Mouse (Mus musculus): Measurements from ENCODE around the gene Rimklb. TPM values are rescaled to one million over a fixed set of nuclear protein-coding genes. Genes with fewer than 3 reads are reported as not detected.
"Not testable (repeated sequence)": the region's sequence is repeated elsewhere in the genome, so short reads cannot be mapped to it uniquely, and the experiment has no call there.

Rimklb gene
- polyA plus RNA-seq, 1 experiment from 2014 or later: 20.4 TPM

DNA sequence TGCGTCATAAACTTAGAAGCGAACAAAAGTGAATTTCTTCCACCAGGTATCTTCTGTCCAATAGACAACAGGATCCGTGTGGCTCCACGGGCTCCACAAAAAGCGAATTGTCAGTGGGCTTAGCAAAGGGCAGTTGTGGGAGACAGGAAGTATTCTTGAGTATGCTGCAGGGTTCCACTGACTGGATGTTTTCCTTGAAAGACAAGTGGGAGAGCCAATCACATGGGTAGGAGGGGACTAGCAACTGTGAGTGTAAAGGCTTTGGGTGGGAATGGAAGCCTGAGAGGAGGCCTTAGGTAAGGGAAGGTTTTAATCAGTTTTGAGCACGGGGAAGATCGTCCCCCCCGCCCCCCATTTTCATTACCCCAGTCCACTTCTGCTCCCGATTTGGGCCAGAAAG is 24.0 kb upstream of the Rimklb start:
- no peak for DNase-seq (ENCODE audit: low spot score)
- H3K27me3 ChIP-seq (ENCODE audit: insufficient read depth, poor library complexity, severe bottlenecking): no peaks in the 10 kb centered on the region
- 58% methylated on average over 9 of the region's 9 CpGs for WGBS
- H3K9me3 ChIP-seq: no peaks in the 10 kb centered on the region
- no peak overlapping the region for H3K27ac ChIP-seq
- no peaks in the 10 kb centered on the region for H3K4me1 ChIP-seq
- H3K4me3 ChIP-seq: no peak overlapping the region
- H3K36me3 ChIP-seq: no peaks in the 10 kb centered on the region

DNA sequence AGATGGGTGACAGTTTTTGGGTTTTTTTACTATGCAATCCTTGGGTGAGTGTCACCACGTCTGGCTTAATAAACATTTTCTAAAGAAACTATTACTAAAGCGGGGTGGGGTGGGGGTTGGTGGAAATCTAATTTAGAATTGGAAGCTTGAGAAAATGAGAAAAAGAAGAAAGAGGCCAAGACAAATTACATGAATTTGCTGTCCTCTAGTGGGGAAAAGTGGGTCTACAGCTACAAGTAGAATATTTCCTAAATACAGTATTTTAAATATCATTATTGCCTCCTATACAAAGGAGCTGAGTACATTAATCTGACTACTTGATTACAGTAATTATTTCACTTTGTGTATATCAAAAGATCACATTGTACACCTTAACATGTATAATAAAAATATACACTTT is 20.8 kb upstream of the Rimklb start:
- Histone ChIP-seq H3K4me1 (no peaks in the 10 kb centered on the region), H3K27ac (no peak overlapping the region), H3K9me3 (no peaks in the 10 kb centered on the region), H3K36me3 (no peaks in the 10 kb centered on the region), H3K27me3 (ENCODE audit: insufficient read depth, poor library complexity, severe bottlenecking) (no peaks in the 10 kb centered on the region), H3K4me3 (no peak overlapping the region)
- DNase-seq (ENCODE audit: low spot score): no peak
- 29% methylated on average over 2 of the region's 2 CpGs for WGBS

DNA sequence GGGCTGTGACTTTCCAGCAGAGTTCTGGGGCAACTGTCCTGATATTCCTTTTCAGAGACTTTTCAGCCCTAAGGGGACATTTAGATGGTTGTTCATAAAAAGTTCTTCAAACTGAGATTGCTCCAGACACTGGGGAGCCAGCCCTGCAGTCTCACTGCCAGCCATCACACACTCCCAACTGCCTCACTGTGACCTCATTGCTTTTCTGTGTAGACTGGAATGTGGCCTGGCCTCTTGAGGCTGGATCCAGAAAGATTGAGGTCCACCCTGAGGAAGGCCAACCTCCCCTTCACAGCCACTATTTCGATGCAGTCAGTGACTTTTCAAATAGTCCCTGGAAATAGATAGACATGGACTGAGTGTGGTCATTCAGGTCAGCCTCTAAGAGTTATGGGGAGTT is 19.1 kb upstream of the Rimklb start:
- Histone ChIP-seq H3K4me3 (no peak overlapping the region), H3K36me3 (no peaks in the 10 kb centered on the region), H3K4me1 (peaks cover 9% of the 10 kb centered on the region; the same call in 1 of the 2 replicates), H3K27ac (no peak overlapping the region), H3K27me3 (ENCODE audit: insufficient read depth, poor library complexity, severe bottlenecking) (no peaks in the 10 kb centered on the region), H3K9me3 (no peaks in the 10 kb centered on the region)
- DNase-seq (ENCODE audit: low spot score): no peak
- WGBS: 80% methylated on average over 1 of the region's 1 CpGs

DNA sequence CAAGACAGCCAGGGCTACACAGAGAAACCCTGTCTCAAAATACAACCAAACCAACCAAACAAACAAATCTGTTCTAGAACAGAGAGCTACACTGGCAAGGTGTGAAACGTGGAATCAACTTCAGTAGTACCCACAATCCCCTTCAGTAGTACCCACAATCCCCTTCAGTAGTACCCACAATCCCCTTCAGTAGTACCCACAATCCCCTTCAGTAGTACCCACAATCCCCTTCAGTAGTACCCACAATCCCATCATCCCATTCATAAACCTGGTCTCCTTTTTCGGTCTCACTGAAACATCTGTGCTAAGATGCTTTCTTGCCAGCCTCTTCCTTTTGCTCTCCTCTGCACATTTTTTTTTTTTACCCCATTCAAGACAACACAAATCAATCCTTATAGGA is 17.2 kb upstream of the Rimklb start:
- H3K9me3 ChIP-seq; H3K27ac ChIP-seq; H3K4me1 ChIP-seq; H3K4me3 ChIP-seq; H3K36me3 ChIP-seq; H3K27me3 ChIP-seq (ENCODE audit: insufficient read depth, poor library complexity, severe bottlenecking); DNase-seq (ENCODE audit: low spot score): not testable (repeated sequence)
- 94% methylated on average over 2 of the region's 2 CpGs for WGBS

DNA sequence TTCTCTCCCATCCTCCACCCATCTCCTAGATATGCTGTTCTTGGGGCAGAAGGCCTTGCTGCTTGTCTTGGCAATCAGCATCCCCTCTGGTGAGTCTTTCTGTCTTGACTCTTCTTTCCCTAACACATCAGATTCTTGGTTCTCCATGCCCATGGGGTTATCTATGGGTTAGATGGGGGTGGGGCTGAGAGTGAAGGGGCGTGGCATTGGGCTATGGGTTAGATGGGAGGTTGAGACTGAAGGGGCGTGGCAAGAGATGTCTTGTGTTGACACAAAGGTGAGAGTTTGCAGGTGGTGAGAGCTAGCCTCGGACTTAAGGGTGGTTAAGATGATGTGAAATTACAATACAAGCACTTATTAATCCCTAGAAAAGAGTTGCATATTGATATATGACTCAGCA is 15.8 kb upstream of the Rimklb start:
- no peaks in the 10 kb centered on the region for H3K9me3 ChIP-seq
- H3K36me3 ChIP-seq: no peaks in the 10 kb centered on the region
- no peaks in the 10 kb centered on the region for H3K27me3 ChIP-seq (ENCODE audit: insufficient read depth, poor library complexity, severe bottlenecking)
- H3K4me1 ChIP-seq: peaks cover 9% of the 10 kb centered on the region; the same call in 1 of the 2 replicates
- no peak for DNase-seq (ENCODE audit: low spot score)
- no peak overlapping the region for H3K27ac ChIP-seq
- H3K4me3 ChIP-seq: no peak overlapping the region
- WGBS: 72% methylated on average over 3 of the region's 3 CpGs

DNA sequence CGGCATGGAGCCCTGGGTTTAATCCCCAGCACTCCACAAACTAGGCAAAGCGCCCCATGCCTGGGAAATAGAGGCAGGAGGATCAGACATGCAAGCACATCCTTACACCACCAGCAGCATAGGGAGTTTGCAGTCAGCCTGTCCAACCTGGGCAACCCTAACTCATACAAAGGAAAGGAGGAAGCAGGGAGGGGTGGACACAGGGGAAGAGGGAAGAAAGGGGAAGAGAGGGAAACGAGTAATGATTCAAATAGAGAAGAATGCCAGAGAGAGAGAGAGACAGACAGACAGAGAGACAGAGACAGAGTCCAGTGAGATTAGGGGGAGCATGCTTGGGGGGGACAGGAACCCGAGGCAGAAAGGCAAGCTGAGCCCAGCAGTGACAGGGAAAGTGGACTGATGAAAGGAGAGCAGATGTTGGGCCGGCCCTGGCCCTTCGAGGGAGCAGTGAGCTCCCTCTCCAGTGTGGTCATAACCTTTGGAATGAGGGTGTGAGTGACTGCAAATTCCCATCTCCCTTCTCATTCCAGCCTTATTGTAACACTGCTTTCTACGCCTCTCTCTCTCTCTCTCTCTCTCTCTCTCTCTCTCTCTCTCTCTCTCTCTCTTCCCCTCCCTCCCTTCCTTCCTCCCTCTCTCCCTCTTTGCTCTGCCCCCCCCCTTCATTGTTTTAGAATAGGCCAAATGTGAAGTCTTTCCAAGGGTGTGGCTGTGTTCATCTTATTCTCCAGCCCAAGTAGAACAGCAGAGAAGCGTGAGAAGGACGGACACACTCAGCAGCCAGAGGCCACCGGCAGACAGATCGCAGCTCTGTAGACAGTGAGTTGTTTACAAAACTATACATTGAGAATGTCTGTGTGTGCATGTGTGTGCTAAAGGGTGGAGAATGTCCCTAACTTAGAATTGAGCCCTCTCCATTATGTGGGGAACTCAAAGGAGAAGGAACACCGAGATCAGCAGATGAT is 14.6 kb upstream of the Rimklb start:
- peaks cover 9% of the 10 kb centered on the region; the same call in 1 of the 2 replicates for H3K4me1 ChIP-seq
- no peak for DNase-seq (ENCODE audit: low spot score)
- H3K9me3 ChIP-seq: no peaks in the 10 kb centered on the region
- no peak overlapping the region for H3K4me3 ChIP-seq
- WGBS: 52% methylated on average over 11 of the region's 12 CpGs
- H3K27ac ChIP-seq: peak overlapping the region; percentile 22; the same call in 1 of the 2 replicates
- no peaks in the 10 kb centered on the region for H3K27me3 ChIP-seq (ENCODE audit: insufficient read depth, poor library complexity, severe bottlenecking)
- no peaks in the 10 kb centered on the region for H3K36me3 ChIP-seq

DNA sequence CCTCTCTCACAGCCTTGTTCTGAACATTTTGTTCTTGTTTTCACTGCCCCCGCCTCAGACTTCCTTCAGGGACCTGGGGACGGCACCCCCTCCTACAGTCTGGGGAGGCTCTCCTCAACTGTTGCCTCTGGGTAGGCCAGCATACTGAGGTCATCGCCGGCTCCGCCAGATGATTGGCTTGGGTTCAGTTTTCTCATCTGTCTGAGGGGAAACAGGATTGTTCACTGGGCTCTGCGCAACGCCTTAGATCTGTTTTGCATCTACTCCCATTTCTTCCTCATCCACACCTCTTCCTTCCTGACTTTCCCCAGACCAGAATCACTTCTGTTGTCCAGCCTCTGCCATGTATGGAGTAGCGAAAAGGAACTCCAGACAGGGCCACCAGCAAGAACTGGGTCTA is 9.9 kb upstream of the Rimklb start:
- H3K4me1 ChIP-seq: peaks cover 8% of the 10 kb centered on the region; the same call in 1 of the 2 replicates
- H3K9me3 ChIP-seq: no peaks in the 10 kb centered on the region
- no peak overlapping the region for H3K4me3 ChIP-seq
- DNase-seq (ENCODE audit: low spot score): no peak
- H3K27ac ChIP-seq: 0 out of 2 replicates have a peak overlapping the region, but pooled peaks have one; percentile 16
- 69% methylated on average over 8 of the region's 8 CpGs for WGBS
- H3K36me3 ChIP-seq: no peaks in the 10 kb centered on the region
- no peaks in the 10 kb centered on the region for H3K27me3 ChIP-seq (ENCODE audit: insufficient read depth, poor library complexity, severe bottlenecking)

DNA sequence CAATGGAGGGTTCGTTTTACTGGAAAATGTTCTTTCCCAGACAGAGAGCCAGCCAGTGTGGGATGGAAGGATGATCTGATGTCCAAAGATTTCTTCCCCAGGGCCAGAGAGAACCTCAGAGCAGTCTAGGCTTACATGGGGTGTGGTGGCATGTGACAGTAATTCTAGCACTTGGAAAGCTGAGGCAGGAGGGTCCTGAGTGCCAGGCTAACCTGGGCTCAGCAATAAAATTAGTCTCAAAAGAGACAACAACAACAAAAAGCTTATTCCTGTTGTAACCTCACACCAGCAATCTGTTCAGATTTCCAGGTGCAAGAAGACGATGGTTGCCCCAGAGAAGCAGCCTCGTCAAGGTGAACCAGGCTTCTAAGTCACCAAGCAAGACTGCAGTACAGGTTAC is 7.0 kb upstream of the Rimklb start, which contains the start of gene Mfap5:
Mfap5 (plus strand) TSS at position 301 of the 400 bp plus-strand sequence.
- 75% methylated on average over 3 of the region's 3 CpGs for WGBS
- Histone ChIP-seq H3K36me3 (no peaks in the 10 kb centered on the region), H3K4me1 (no peaks in the 10 kb centered on the region), H3K27me3 (ENCODE audit: insufficient read depth, poor library complexity, severe bottlenecking) (no peaks in the 10 kb centered on the region), H3K4me3 (no peak within 1 kb of the TSS), H3K27ac (no peak within 1 kb of the TSS), H3K9me3 (no peaks in the 10 kb centered on the region)
- DNase-seq (ENCODE audit: low spot score): no peak

DNA sequence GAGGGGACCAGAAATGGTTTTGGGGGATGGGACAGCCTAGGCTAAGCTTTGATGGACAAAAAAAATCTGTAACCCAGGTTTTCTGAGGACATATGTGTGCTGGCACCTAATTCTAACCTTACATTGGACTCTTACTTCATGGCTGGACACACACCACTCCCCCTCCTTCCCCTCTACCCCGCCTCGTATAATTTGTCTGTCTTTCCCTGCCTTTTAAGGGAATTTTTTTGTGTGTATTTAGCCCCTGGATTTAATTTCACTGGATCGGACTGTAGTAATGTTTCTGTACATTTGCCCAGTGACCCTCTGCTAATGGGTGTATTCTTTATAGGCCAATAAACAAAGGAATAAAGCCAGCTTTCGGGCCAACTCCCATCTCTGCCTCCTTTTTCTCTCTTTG is 6.5 kb upstream of the Rimklb start:
- H3K27ac ChIP-seq: no peak overlapping the region
- WGBS: 73% methylated on average over 4 of the region's 4 CpGs
- no peak for DNase-seq (ENCODE audit: low spot score)
- no peaks in the 10 kb centered on the region for H3K27me3 ChIP-seq (ENCODE audit: insufficient read depth, poor library complexity, severe bottlenecking)
- no peaks in the 10 kb centered on the region for H3K9me3 ChIP-seq
- no peak overlapping the region for H3K4me3 ChIP-seq
- no peaks in the 10 kb centered on the region for H3K36me3 ChIP-seq
- H3K4me1 ChIP-seq: no peaks in the 10 kb centered on the region

DNA sequence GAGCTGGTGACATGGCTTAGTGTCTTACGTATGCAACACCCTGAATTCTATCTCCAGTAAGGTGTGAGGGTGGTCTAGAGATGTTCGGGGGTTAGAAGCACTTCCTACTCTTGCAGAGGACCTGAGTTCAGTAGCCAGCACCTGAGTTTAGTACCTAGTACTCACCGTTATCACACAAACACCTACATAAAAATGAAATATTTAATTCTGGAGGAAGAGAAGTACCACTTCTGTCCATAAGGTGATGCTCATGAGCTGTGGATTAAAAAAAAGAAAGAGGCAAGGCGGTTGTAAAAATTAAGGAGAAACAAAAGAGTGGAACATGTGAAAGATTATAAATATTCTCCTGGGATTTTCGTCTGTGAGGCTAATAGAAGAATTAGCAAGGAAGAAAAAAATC is 2.1 kb downstream of the Rimklb start:
- H3K4me1 ChIP-seq: peaks cover 19% of the 10 kb centered on the region; the same call in 1 of the 2 replicates
- no peaks in the 10 kb centered on the region for H3K36me3 ChIP-seq
- H3K27me3 ChIP-seq (ENCODE audit: insufficient read depth, poor library complexity, severe bottlenecking): no peaks in the 10 kb centered on the region
- no peak for DNase-seq (ENCODE audit: low spot score)
- peak overlapping the region; percentile 77; the same call in 1 of the 2 replicates for H3K27ac ChIP-seq
- no peak overlapping the region for H3K4me3 ChIP-seq
- WGBS: 32% methylated on average over 5 of the region's 5 CpGs
- H3K9me3 ChIP-seq: no peaks in the 10 kb centered on the region

DNA sequence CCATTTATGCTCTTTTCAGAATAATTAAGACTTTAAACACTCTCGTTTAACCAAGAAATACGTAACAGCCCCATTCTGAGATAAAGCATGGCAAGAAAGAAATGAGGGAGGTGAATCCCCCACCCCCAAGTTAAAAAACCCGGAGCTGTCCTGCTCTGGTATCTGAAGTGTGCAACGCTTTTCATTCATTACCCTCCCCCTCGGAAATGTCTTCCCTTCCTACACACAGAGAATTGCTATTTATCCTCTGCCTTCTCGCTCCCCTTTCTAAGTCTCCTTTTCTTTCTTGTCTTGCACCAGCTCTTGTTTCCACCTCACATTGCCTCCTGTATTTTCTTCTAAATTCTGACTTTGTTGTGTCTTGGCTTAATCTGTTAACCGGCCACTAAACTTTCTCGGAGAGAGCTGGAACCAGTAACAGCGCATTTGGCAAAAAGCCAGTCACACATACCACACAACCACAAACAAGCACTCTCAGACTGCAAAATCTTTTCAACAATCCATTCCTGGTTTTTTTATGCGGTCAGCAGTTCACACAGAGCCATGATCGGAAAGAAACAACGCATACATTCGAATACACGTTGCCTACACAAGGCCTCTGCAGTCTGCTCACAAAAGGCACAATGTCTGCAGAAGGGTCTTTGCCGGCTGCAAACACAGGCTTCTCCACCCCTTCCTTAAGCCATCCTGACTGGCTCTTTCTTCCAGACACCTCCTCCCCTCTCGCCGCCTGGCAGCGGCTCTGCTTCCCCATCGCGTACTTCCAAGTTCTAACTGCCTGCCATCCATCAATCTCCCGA is 3.3 kb downstream of the Rimklb start:
- H3K4me3 ChIP-seq: peak overlapping the region; percentile 37
- no peaks in the 10 kb centered on the region for H3K36me3 ChIP-seq
- DNase-seq (ENCODE audit: low spot score): peak; percentile 85
- H3K27me3 ChIP-seq (ENCODE audit: insufficient read depth, poor library complexity, severe bottlenecking): no peaks in the 10 kb centered on the region
- 10% methylated on average over 21 of the region's 21 CpGs for WGBS
- H3K27ac ChIP-seq: peak overlapping the region; percentile 77
- H3K4me1 ChIP-seq: peaks cover 24% of the 10 kb centered on the region
- H3K9me3 ChIP-seq: no peaks in the 10 kb centered on the region

DNA sequence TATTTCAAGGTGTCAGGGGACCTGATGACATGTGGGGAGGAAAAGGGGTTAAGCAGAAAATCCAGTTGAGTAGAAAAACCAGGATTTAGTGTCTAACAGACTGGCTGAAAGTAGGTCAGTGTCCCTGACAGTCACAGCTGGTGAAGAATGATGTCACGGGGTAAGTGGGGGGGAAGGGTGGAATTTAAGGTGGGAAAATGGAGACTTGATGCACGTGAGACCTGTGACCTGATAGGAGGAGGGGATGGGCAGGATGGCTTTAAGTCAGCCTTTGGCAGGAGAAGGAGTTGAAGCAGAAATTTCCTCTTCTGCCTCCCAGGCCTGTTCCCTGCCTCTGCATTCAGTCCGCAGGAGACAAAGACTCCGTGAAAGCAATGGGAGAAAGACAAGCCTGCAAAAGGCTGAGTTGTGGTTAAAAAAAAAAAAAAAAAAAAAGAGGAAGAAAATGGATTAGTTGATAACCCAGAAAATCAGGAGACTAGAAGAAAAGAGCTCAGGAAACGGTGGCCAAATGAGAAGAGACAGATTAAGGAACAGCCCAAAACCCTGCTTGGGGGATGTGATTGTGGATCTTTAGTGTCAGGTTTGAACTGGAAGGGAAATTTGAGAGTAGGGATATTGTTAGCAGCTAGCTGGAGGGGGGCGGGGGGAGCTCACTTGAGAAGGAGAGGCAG is 4.6 kb downstream of the Rimklb start:
- 39% methylated on average over 6 of the region's 6 CpGs for WGBS
- Histone ChIP-seq H3K36me3 (no peaks in the 10 kb centered on the region), H3K27ac (no peak overlapping the region), H3K4me1 (peaks cover 24% of the 10 kb centered on the region), H3K4me3 (no peak overlapping the region), H3K27me3 (ENCODE audit: insufficient read depth, poor library complexity, severe bottlenecking) (peaks cover 5% of the 10 kb centered on the region; the same call in 1 of the 2 replicates), H3K9me3 (no peaks in the 10 kb centered on the region)
- no peak for DNase-seq (ENCODE audit: low spot score)
